Mouse (Mus musculus): Measurements from ENCODE around the gene Incenp. TPM values are rescaled to one million over a fixed set of nuclear protein-coding genes. Genes with fewer than 3 reads are reported as not detected.

Incenp gene
- polyA plus RNA-seq (2014; fragmentation: Nextera tagmentation; extraction: Ambion mirVana): 51.7 and 52.2 TPM in 2 replicates

DNA sequence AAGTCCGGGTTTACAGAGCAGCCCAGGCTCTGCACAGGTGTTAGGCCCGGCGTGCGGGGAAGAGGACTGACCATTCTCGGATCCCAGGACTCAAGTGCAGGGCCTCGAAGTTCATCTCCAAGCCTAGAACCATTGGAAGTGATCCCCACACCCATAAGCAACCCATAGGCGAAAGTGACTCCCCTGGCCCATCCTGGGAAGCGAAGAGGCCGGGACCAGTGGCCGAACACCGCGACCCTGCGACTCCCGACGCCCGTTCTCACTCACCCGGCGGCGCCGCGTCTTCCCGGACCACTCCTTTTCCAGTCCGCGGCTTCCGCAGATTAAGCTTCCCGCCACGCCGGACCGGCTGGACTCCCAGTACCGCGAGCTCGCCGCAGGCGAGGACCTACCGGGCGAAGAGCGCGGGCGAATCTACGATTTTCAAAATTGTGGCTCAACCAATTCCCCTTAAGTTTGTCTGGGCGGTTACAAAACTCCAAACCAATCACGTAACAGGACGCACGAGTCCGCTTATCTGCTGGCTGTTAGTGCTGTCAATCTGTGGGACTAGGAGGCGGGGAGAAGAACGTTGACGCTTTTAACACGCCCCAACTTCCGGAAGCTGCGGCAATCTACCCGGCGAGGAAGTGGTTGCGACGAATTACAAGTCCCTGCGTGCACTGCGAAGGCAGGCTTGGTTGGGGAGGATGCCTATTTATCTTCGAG, at the start of gene Incenp:
Incenp (minus strand) TSS at position 480 of the 708 bp plus-strand sequence.
- under 1% methylated on average over 58 of the region's 58 CpGs for WGBS
- peaks cover 7 to 24% of the 10 kb centered on the region in 2 experiments for H3K4me1 ChIP-seq (ENCODE audit: control insufficient read depth in 2 of 2, insufficient read depth in 2 of 2, low read length in 2 of 2)
- peak within 1 kb of the TSS; percentile 80 for H3K4me2 ChIP-seq (ENCODE audit: low read length)
- H3K9me3 ChIP-seq (ENCODE audit: control insufficient read depth, low read length): no peaks in the 10 kb centered on the region
- no peaks in the 10 kb centered on the region for H3K27me3 ChIP-seq (ENCODE audit: control insufficient read depth, insufficient read depth, low read length)
- H3K9ac ChIP-seq (ENCODE audit: low read length): peak within 1 kb of the TSS; percentile 85
- peak; percentile 95 for ATAC-seq (ENCODE audit: insufficient number of reproducible peaks, insufficient read depth, low FRiP score, low read depth)
- H3K36me3 ChIP-seq (ENCODE audit: control insufficient read depth, insufficient read depth, low read length): peaks cover 12% of the 10 kb centered on the region
- peak within 1 kb of the TSS; percentile 77 to 93 for H3K4me3 ChIP-seq (ENCODE audit: control insufficient read depth in 1 of 2, insufficient read depth in 1 of 2, low read depth in 1 of 2, low read length in 2 of 2)
- peak within 1 kb of the TSS; percentile 89 to 90 for H3K27ac ChIP-seq (replicated peaks in 1 of 2; ENCODE audit: control insufficient read depth in 1 of 2, insufficient read depth in 1 of 2, low read depth in 2 of 2, low read length in 2 of 2)

DNA sequence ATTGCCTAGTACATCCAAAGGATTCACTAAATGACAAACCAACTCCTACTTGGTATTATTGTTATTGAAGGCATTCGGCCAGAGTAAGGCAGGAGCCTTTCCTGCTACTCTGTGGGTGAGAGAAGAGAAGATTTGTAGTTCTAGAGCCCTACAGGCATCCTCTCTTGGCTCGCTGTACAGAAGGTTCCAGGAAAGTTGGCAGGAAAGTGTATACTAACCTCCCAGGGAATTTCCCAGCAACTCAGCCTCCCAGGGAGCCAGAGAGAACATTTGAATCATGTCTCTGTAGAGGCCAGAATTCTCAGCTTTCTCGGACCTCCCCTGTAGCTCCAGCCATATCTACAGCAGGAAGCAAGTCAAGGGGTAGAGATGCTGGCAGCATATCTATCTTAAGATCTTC, 47.6 kb upstream of the Incenp start:
- Histone ChIP-seq H3K4me3 (ENCODE audit: control insufficient read depth in 1 of 2, insufficient read depth in 1 of 2, low read depth in 1 of 2, low read length in 2 of 2) (no peak overlapping the region), H3K36me3 (ENCODE audit: control insufficient read depth, insufficient read depth, low read length) (no peaks in the 10 kb centered on the region), H3K9ac (ENCODE audit: low read length) (no peak overlapping the region), H3K27ac (replicated peaks in 1 of 2; ENCODE audit: control insufficient read depth in 1 of 2, insufficient read depth in 1 of 2, low read depth in 2 of 2, low read length in 2 of 2) (0 out of 4 replicates have a peak overlapping the region, but pooled peaks of 1 of the 2 experiments have one; percentile 8), H3K27me3 (ENCODE audit: control insufficient read depth, insufficient read depth, low read length) (no peaks in the 10 kb centered on the region), H3K4me1 (ENCODE audit: control insufficient read depth in 2 of 2, insufficient read depth in 2 of 2, low read length in 2 of 2) (peaks cover 17 to 19% of the 10 kb centered on the region in 2 experiments), H3K4me2 (ENCODE audit: low read length) (no peak overlapping the region), H3K9me3 (ENCODE audit: control insufficient read depth, low read length) (0 out of 2 replicates have a peak, but pooled peaks cover 4% of the 10 kb centered on the region)
- 60% methylated on average over 3 of the region's 3 CpGs for WGBS
- no peak for ATAC-seq (ENCODE audit: insufficient number of reproducible peaks, insufficient read depth, low FRiP score, low read depth)

DNA sequence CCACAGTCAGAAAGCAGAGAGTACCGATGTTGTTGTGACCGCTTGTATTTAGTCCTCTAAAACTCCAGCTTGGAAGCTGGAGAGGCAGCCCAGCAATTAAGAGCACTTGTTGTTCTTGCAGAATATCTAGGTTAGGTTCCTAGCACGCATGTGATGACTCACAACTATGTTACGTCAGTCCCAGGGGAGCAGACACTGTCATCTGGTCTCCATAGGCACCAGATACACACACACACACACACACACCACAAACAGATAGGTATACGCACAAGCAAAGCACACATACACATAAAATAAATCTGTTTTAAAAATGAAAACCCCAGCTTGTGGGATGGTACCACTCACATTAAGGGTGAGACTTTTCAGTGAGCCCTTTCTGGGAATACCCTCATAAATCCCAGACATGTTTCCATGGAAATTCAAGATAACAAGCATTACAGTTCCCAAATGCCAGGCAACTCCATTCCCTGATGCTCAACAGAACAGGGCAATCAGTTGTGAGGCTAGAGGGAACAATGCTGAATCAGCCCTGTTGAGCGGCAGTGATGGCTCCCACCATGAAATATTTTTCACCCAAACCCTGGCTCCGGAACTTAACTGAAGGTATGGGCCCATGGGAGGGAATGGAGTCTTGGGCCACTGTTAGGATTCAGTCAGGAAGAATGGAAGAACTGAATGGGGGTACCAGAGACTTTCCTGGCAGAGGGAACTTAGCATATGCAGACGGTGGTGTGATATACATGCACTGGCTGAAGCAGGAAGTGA, 46.6 kb upstream of the Incenp start:
- no peaks in the 10 kb centered on the region for H3K36me3 ChIP-seq (ENCODE audit: control insufficient read depth, insufficient read depth, low read length)
- 65% methylated on average over 8 of the region's 8 CpGs for WGBS
- no peak overlapping the region for H3K4me2 ChIP-seq (ENCODE audit: low read length)
- H3K4me1 ChIP-seq (ENCODE audit: control insufficient read depth in 2 of 2, insufficient read depth in 2 of 2, low read length in 2 of 2): peaks cover 18 to 22% of the 10 kb centered on the region in 2 experiments
- H3K9me3 ChIP-seq (ENCODE audit: control insufficient read depth, low read length): 0 out of 2 replicates have a peak, but pooled peaks cover 4% of the 10 kb centered on the region
- no peak overlapping the region for H3K4me3 ChIP-seq (ENCODE audit: control insufficient read depth in 1 of 2, insufficient read depth in 1 of 2, low read depth in 1 of 2, low read length in 2 of 2)
- H3K9ac ChIP-seq (ENCODE audit: low read length): no peak overlapping the region
- H3K27ac ChIP-seq (replicated peaks in 1 of 2; ENCODE audit: control insufficient read depth in 1 of 2, insufficient read depth in 1 of 2, low read depth in 2 of 2, low read length in 2 of 2): peak overlapping the region in 1 of 2 experiments; percentile 75; a peak in 3 of 4 replicates
- no peaks in the 10 kb centered on the region for H3K27me3 ChIP-seq (ENCODE audit: control insufficient read depth, insufficient read depth, low read length)
- ATAC-seq (ENCODE audit: insufficient number of reproducible peaks, insufficient read depth, low FRiP score, low read depth): no peak

DNA sequence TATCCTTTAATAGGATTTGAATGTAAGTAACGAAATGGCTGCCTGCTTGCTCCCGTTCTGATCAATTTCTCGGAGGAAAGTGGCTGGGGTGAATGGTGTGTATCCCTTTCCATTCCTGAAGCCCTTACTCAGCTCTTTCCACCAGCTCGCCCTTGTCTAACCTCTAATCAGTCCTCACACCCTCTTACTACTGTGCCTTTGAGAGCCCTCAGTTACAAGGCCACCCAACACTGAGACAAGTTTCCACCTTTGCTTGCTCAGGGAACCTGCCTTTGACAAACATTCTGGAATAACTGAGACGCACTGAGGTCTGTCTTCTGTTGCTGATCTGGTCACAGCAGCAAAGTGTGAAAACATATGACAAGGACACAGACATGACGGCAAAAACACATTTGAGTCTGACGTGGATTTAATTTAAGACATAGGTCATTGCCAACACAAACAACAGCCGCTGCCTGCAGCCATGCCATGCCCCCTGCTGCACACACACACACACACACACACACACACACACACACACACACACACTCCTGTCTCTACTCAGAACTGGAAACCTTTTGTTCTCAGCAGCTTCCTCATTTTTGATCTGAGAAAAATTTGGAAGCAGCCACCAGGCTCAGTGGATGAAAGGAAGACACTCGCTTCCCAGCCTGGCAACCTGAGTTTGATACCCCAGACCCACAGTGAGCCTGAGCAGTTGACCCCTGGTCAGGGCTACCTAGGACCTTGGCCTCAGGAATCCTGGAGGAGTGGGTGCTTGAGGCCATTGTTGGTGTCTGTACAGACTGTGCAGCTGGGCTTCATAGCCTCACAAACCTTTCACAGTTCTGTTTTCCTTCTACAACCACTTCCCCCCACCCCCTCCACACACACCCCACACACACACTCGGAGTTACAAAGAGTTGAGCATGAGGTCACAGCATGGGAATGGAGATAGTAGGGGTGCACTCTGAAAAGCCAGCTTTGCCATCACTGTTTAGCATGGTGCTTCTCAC, 43.5 kb upstream of the Incenp start:
- H3K4me1 ChIP-seq (ENCODE audit: control insufficient read depth in 2 of 2, insufficient read depth in 2 of 2, low read length in 2 of 2): peaks cover 24 to 28% of the 10 kb centered on the region in 2 experiments
- H3K4me2 ChIP-seq (ENCODE audit: low read length): no peak overlapping the region
- H3K27me3 ChIP-seq (ENCODE audit: control insufficient read depth, insufficient read depth, low read length): no peaks in the 10 kb centered on the region
- ATAC-seq (ENCODE audit: insufficient number of reproducible peaks, insufficient read depth, low FRiP score, low read depth): peak; percentile 45
- peak overlapping the region; percentile 70 to 71 for H3K27ac ChIP-seq (replicated peaks in 1 of 2; ENCODE audit: control insufficient read depth in 1 of 2, insufficient read depth in 1 of 2, low read depth in 2 of 2, low read length in 2 of 2)
- peak overlapping the region; percentile 38; the same call in 1 of the 2 replicates for H3K9ac ChIP-seq (ENCODE audit: low read length)
- 32% methylated on average over 10 of the region's 10 CpGs for WGBS
- no peaks in the 10 kb centered on the region for H3K9me3 ChIP-seq (ENCODE audit: control insufficient read depth, low read length)
- no peak overlapping the region for H3K4me3 ChIP-seq (ENCODE audit: control insufficient read depth in 1 of 2, insufficient read depth in 1 of 2, low read depth in 1 of 2, low read length in 2 of 2)
- no peaks in the 10 kb centered on the region for H3K36me3 ChIP-seq (ENCODE audit: control insufficient read depth, insufficient read depth, low read length)

DNA sequence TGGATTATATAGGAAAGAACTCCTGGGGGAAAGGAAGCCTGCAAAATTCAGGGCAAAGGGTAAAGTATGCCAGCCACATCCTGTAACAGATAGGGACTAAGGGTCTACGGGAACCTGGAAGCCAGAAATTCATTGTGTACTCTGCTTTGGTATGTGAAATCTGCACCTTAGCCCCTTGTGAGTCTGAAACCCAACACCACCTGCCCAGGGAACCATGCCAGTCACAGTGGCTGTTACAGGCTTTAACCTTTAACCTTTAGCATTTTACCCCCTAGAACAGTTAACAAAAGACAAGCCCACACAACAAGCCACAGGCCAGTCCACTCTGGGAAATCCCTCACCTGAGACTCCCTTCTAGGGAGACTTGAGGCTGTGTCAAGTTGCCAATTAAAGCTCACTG, 42.5 kb upstream of the Incenp start:
- ATAC-seq (ENCODE audit: insufficient number of reproducible peaks, insufficient read depth, low FRiP score, low read depth): no peak

DNA sequence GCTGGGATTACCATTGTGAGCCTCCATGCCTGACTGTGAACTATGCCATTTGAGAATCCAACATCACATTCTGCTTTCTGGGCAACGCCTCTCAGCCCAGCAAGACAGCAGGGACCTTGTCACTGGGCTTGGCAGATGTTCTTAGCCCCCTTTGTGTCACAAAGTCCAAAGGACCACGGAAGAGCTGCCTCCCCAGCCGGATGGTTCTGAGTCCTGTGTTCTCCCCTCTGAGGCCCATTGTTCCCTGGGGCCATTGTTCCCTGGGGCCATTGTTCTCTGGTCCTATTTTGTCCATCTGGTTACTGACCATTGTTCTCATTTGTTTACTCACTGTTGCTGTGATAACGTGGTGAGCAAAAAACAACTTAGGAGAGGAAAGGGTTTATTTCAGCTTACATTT, 41.6 kb upstream of the Incenp start:
- Histone ChIP-seq H3K27ac (replicated peaks in 1 of 2; ENCODE audit: control insufficient read depth in 1 of 2, insufficient read depth in 1 of 2, low read depth in 2 of 2, low read length in 2 of 2) (no peak overlapping the region), H3K4me2 (ENCODE audit: low read length) (no peak overlapping the region), H3K9me3 (ENCODE audit: control insufficient read depth, low read length) (no peaks in the 10 kb centered on the region), H3K36me3 (ENCODE audit: control insufficient read depth, insufficient read depth, low read length) (no peaks in the 10 kb centered on the region), H3K27me3 (ENCODE audit: control insufficient read depth, insufficient read depth, low read length) (no peaks in the 10 kb centered on the region), H3K4me1 (ENCODE audit: control insufficient read depth in 2 of 2, insufficient read depth in 2 of 2, low read length in 2 of 2) (peaks cover 21 to 28% of the 10 kb centered on the region in 2 experiments), H3K4me3 (ENCODE audit: control insufficient read depth in 1 of 2, insufficient read depth in 1 of 2, low read depth in 1 of 2, low read length in 2 of 2) (no peak overlapping the region), H3K9ac (ENCODE audit: low read length) (no peak overlapping the region)
- 53% methylated on average over 4 of the region's 4 CpGs for WGBS
- no peak for ATAC-seq (ENCODE audit: insufficient number of reproducible peaks, insufficient read depth, low FRiP score, low read depth)

More for the DNA sequence above, 42.5 kb upstream of the Incenp start:
- Histone ChIP-seq H3K9me3 (ENCODE audit: control insufficient read depth, low read length) (no peaks in the 10 kb centered on the region), H3K27ac (replicated peaks in 1 of 2; ENCODE audit: control insufficient read depth in 1 of 2, insufficient read depth in 1 of 2, low read depth in 2 of 2, low read length in 2 of 2) (no peak overlapping the region), H3K4me2 (ENCODE audit: low read length) (no peak overlapping the region), H3K27me3 (ENCODE audit: control insufficient read depth, insufficient read depth, low read length) (no peaks in the 10 kb centered on the region), H3K36me3 (ENCODE audit: control insufficient read depth, insufficient read depth, low read length) (no peaks in the 10 kb centered on the region), H3K9ac (ENCODE audit: low read length) (no peak overlapping the region), H3K4me3 (ENCODE audit: control insufficient read depth in 1 of 2, insufficient read depth in 1 of 2, low read depth in 1 of 2, low read length in 2 of 2) (no peak overlapping the region), H3K4me1 (ENCODE audit: control insufficient read depth in 2 of 2, insufficient read depth in 2 of 2, low read length in 2 of 2) (peaks cover 25 to 28% of the 10 kb centered on the region in 2 experiments)
- WGBS: 67% methylated on average over 1 of the region's 1 CpGs

DNA sequence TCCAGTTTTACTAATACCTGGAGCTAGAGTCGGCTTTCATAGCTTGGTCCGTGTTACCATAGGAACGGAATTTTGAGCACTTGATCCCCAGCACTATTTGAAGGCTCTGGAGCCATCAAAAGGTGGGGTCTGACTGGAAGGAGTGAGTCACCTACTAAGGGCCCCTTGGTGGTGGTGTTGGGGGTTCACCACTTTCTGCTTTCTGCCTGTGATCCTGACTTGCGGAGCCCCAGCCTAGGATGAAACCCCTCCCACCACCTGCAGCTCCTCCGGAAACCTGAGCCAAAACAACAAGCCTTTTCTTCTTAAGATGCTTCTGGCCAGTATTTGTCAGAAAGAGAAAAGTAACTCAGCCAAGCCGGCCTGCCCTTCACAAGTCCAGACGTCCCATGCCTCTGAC, 40.5 kb upstream of the Incenp start:
- H3K4me3 ChIP-seq (ENCODE audit: control insufficient read depth in 1 of 2, insufficient read depth in 1 of 2, low read depth in 1 of 2, low read length in 2 of 2): no peak overlapping the region
- 69% methylated on average over 7 of the region's 7 CpGs for WGBS
- no peaks in the 10 kb centered on the region for H3K36me3 ChIP-seq (ENCODE audit: control insufficient read depth, insufficient read depth, low read length)
- no peak overlapping the region for H3K27ac ChIP-seq (replicated peaks in 1 of 2; ENCODE audit: control insufficient read depth in 1 of 2, insufficient read depth in 1 of 2, low read depth in 2 of 2, low read length in 2 of 2)
- no peaks in the 10 kb centered on the region for H3K27me3 ChIP-seq (ENCODE audit: control insufficient read depth, insufficient read depth, low read length)
- no peaks in the 10 kb centered on the region for H3K9me3 ChIP-seq (ENCODE audit: control insufficient read depth, low read length)
- ATAC-seq (ENCODE audit: insufficient number of reproducible peaks, insufficient read depth, low FRiP score, low read depth): no peak
- no peak overlapping the region for H3K4me2 ChIP-seq (ENCODE audit: low read length)
- peaks cover 21 to 28% of the 10 kb centered on the region in 2 experiments for H3K4me1 ChIP-seq (ENCODE audit: control insufficient read depth in 2 of 2, insufficient read depth in 2 of 2, low read length in 2 of 2)
- no peak overlapping the region for H3K9ac ChIP-seq (ENCODE audit: low read length)
